Mouse (Mus musculus) G1E (cell line): ENCODE data around the gene Evx2.

Experiments
- CTCF ChIP-seq: IDR thresholded peaks from 2 replicates; pipeline ENCODE4 v1.5.1; 2012; ENCODE audit warnings: low read depth, low read length, inconsistent platforms, mixed read lengths
- GATA1 ChIP-seq: IDR thresholded peaks from 2 replicates; pipeline ENCODE4 v1.6.1; 2012; ENCODE audit warnings: borderline replicate concordance, low read length, inconsistent platforms, mixed read lengths

- TF ChIP-seq CTCF: no peak
- no peak for TF ChIP-seq GATA1
These were observed 48.0 kb downstream of the Evx2 start for GRCm38 (mm10) chr2:74611406-74611805.
